Mouse (Mus musculus) MEL (cell line): ENCODE results near the gene Gm1113. TPM values are rescaled to one million over a fixed set of nuclear protein-coding genes. Genes with fewer than 3 reads are reported as not detected.

Experiments used
- DNase-seq: peaks from one replicate; pipeline ENCODE4 v3.0.0; 2011; ENCODE audit warnings: low read depth, low spot score
- H3K27ac ChIP-seq: 2 replicates; pipeline ENCODE4 v1.5.1; 2012; ENCODE audit warnings: low read depth, mild to moderate bottlenecking, control low read depth, low read length, moderate library complexity; ENCODE audit not compliant: control insufficient read depth
- H3K27me3 ChIP-seq, 2 experiments: fragments of 150-350 bp in 1 of 2; sonication (generic) in 1 of 2; 2 replicates each; pipeline ENCODE4 v1.6.1; 2012; ENCODE audit warnings: low read length in 2 of 2, mild to moderate bottlenecking in 2 of 2, improper control_type of control experiment in 1 of 2, moderate library complexity in 1 of 2; ENCODE audit not compliant: insufficient read depth in 2 of 2, control insufficient read depth in 1 of 2
- H3K36me3 ChIP-seq, 2 experiments: 2 replicates each; pipeline ENCODE4 v1.6.1; 2012 to 2014; ENCODE audit warnings: low read length in 2 of 2, improper control_type of control experiment in 1 of 2, inconsistent platforms in 1 of 2, mild to moderate bottlenecking in 1 of 2; ENCODE audit not compliant: insufficient read depth in 2 of 2, control insufficient read depth in 1 of 2
- H3K4me1 ChIP-seq, 2 experiments: fragments of 150-350 bp in 1 of 2; sonication (generic) in 1 of 2; 2 replicates each; pipeline ENCODE4 v1.6.1; 2012; ENCODE audit warnings: low read length in 2 of 2, improper control_type of control experiment in 1 of 2, mild to moderate bottlenecking in 1 of 2; ENCODE audit not compliant: insufficient read depth in 2 of 2, control insufficient read depth in 1 of 2
- H3K4me3 ChIP-seq, 2 experiments: fragments of 150-350 bp in 1 of 2; sonication (generic) in 1 of 2; 2 replicates each; pipeline ENCODE4 v1.5.1; 2012; ENCODE audit warnings: low read depth in 2 of 2, low read length in 2 of 2, mild to moderate bottlenecking in 2 of 2, moderate library complexity in 2 of 2, control low read depth in 1 of 2, improper control_type of control experiment in 1 of 2; ENCODE audit not compliant: control insufficient read depth in 1 of 2, insufficient read depth in 1 of 2
- H3K79me2 ChIP-seq: 2 replicates; pipeline ENCODE4 v1.6.1; 2012; ENCODE audit warnings: mild to moderate bottlenecking, low read length, moderate library complexity; ENCODE audit not compliant: control insufficient read depth, poor library complexity, insufficient read depth
- H3K9ac ChIP-seq: 2 replicates; pipeline ENCODE4 v1.6.1; 2012; ENCODE audit warnings: low read depth, mild to moderate bottlenecking, control low read depth, low read length, moderate library complexity; ENCODE audit not compliant: control insufficient read depth, poor library complexity, severe bottlenecking
- H3K9me3 ChIP-seq: fragments of 150-350 bp; sonication (generic); replicated peaks from 2 replicates; pipeline ENCODE4 v1.6.1; 2012; ENCODE audit warnings: mild to moderate bottlenecking, low read length, improper control_type of control experiment, moderate library complexity; ENCODE audit not compliant: insufficient read depth
- CHD1 ChIP-seq: IDR thresholded peaks from 2 replicates; pipeline ENCODE4 v1.6.1; 2012; ENCODE audit warnings: low read depth, mild to moderate bottlenecking, inconsistent platforms, low read length, improper control_type of control experiment
- EP300 ChIP-seq, 2 experiments: IDR thresholded peaks; 2 replicates each; pipeline ENCODE4 v1.6.1; 2011; ENCODE audit warnings: improper control_type of control experiment in 2 of 2, low read length in 2 of 2, low read depth in 1 of 2, mild to moderate bottlenecking in 1 of 2
- GABPA ChIP-seq: IDR thresholded peaks from 2 replicates; pipeline ENCODE4 v1.6.1; 2012; ENCODE audit warnings: low read depth, mild to moderate bottlenecking, inconsistent platforms, low read length, improper control_type of control experiment, moderate library complexity
- MXI1 ChIP-seq: IDR thresholded peaks from 2 replicates; pipeline ENCODE4 v1.6.1; 2011; ENCODE audit warnings: mild to moderate bottlenecking, low read depth, low read length, improper control_type of control experiment
- MYB ChIP-seq: IDR thresholded peaks from 2 replicates; pipeline ENCODE4 v1.6.1; 2011; ENCODE audit warnings: mild to moderate bottlenecking, low read depth, low read length, improper control_type of control experiment
- POLR2A ChIP-seq, 2 experiments: IDR thresholded peaks; 2 replicates each; pipeline ENCODE4 v1.6.1; 2011 to 2012; ENCODE audit warnings: low read length in 2 of 2, mild to moderate bottlenecking in 2 of 2, control low read depth in 1 of 2, improper control_type of control experiment in 1 of 2, low read depth in 1 of 2, moderate library complexity in 1 of 2; ENCODE audit not compliant: control insufficient read depth in 1 of 2, insufficient read depth in 1 of 2, poor library complexity in 1 of 2
- POLR2AphosphoS2 ChIP-seq: IDR thresholded peaks from 2 replicates; pipeline ENCODE4 v1.6.1; 2011; ENCODE audit warnings: low read length, improper control_type of control experiment
- RAD21 ChIP-seq: IDR thresholded peaks from 2 replicates; pipeline ENCODE4 v1.6.1; 2011; ENCODE audit warnings: mild to moderate bottlenecking, low read depth, low read length, improper control_type of control experiment
- TAL1 ChIP-seq: IDR thresholded peaks from 2 replicates; pipeline ENCODE4 v1.6.1; 2012; ENCODE audit warnings: mild to moderate bottlenecking, inconsistent platforms, low read length, moderate library complexity, mixed read lengths
- TCF12 ChIP-seq: IDR thresholded peaks from 2 replicates; pipeline ENCODE4 v1.6.1; 2014; ENCODE audit warnings: low read depth, mild to moderate bottlenecking, inconsistent platforms, low read length, improper control_type of control experiment, moderate library complexity
- UBTF ChIP-seq: IDR thresholded peaks from 2 replicates; pipeline ENCODE4 v1.6.1; 2012; ENCODE audit warnings: low read depth, mild to moderate bottlenecking, inconsistent platforms, low read length, improper control_type of control experiment, moderate library complexity, borderline replicate concordance; ENCODE audit not compliant: insufficient read depth
- USF1 ChIP-seq: IDR thresholded peaks from 2 replicates; pipeline ENCODE4 v1.6.1; 2014; ENCODE audit warnings: low read depth, mild to moderate bottlenecking, inconsistent platforms, low read length, improper control_type of control experiment, moderate library complexity
- USF2 ChIP-seq, 2 experiments: IDR thresholded peaks; 2 replicates each; pipeline ENCODE4 v1.6.1; 2011 to 2012; ENCODE audit warnings: improper control_type of control experiment in 2 of 2, low read length in 2 of 2, borderline replicate concordance in 1 of 2, inconsistent platforms in 1 of 2, low read depth in 1 of 2, mild to moderate bottlenecking in 1 of 2; ENCODE audit not compliant: insufficient read depth in 1 of 2
- ZKSCAN1 ChIP-seq: IDR thresholded peaks from 2 replicates; pipeline ENCODE4 v1.6.1; 2012; ENCODE audit warnings: low read depth, mild to moderate bottlenecking, inconsistent platforms, low read length, improper control_type of control experiment, moderate library complexity
- ZMIZ1 ChIP-seq: IDR thresholded peaks from 2 replicates; pipeline ENCODE4 v1.6.1; 2012; ENCODE audit warnings: low read depth, mild to moderate bottlenecking, inconsistent platforms, low read length, improper control_type of control experiment, moderate library complexity
- ZNF384 ChIP-seq: IDR thresholded peaks from 2 replicates; pipeline ENCODE4 v1.6.1; 2012; ENCODE audit warnings: low read depth, mild to moderate bottlenecking, inconsistent platforms, low read length, improper control_type of control experiment
- polyA plus RNA-seq, 2 experiments: library from polyadenylated mRNA; stranded (reverse) in 1 of 2; unstranded in 1 of 2; fragments of >175 nt in 1 of 2; fragments of >200 nt in 1 of 2; gene quantifications; 2 replicates each; pipeline versions ENCODE4 v1.2.1 to v1.2.4; 2012; ENCODE audit warnings: low replicate concordance in 2 of 2, low read depth in 1 of 2; ENCODE audit not compliant: insufficient read length in 2 of 2, insufficient read depth in 1 of 2, missing spikeins in 1 of 2
- total RNA-seq: library from RNA; depleted of rRNA; stranded (reverse); fragments of 300-350 nt; gene quantifications from 2 replicates; pipeline ENCODE4 v1.2.3, GENCODE M21; 2012; rRNA removed

Gm1113 gene
- total RNA-seq: not detected in 2 replicates
- not detected for polyA plus RNA-seq

GRCm38 (mm10) chr9:35518169-35518568, at the start of gene Gm1113:
TSS of gene Gm1113 (minus strand) at chr9:35518269.
- Histone ChIP-seq H3K9ac (no peak within 1 kb of the TSS), H3K79me2 (no peaks in the 10 kb centered on the region), H3K9me3 (no peaks in the 10 kb centered on the region), H3K27me3 (peaks cover 3 to 8% of the 10 kb centered on the region in 2 experiments; a peak in 3 of 4 replicates), H3K4me1 (no peaks in the 10 kb centered on the region), H3K36me3 (no peaks in the 10 kb centered on the region), H3K27ac (no peak within 1 kb of the TSS), H3K4me3 (no peak within 1 kb of the TSS)
- no peak for DNase-seq
- TF ChIP-seq POLR2A (IDR thresholded peaks at IDR 0.05; ENCODE audit: control insufficient read depth in 1 of 2, insufficient read depth in 1 of 2, low read depth in 1 of 2, low read length in 2 of 2, poor library complexity in 1 of 2) (no peak), CHD1 (no peak), POLR2AphosphoS2 (no peak), EP300 (IDR thresholded peaks at IDR 0.05; ENCODE audit: low read depth in 1 of 2, low read length in 2 of 2) (no peak), GABPA (no peak), TAL1 (no peak), TCF12 (no peak), ZNF384 (no peak), MYB (no peak), ZKSCAN1 (no peak), MXI1 (no peak), USF2 (IDR thresholded peaks at IDR 0.05; ENCODE audit: borderline replicate concordance in 1 of 2, insufficient read depth in 1 of 2, low read depth in 1 of 2, low read length in 2 of 2) (no peak)

- TF ChIP-seq ZNF384 (no peak), GABPA (no peak), UBTF (no peak), USF1 (peak; percentile 57; the same call in 1 of the 2 replicates), RAD21 (no peak), ZMIZ1 (peak; percentile 48; the same call in 1 of the 2 replicates)
- H3K27ac ChIP-seq: no peak overlapping the region
- H3K9me3 ChIP-seq: no peaks in the 10 kb centered on the region
- H3K27me3 ChIP-seq: no peaks in the 10 kb centered on the region
- H3K79me2 ChIP-seq: peaks cover 31% of the 10 kb centered on the region
- H3K4me3 ChIP-seq: no peak overlapping the region
- H3K4me1 ChIP-seq: peaks cover 0 to 10% of the 10 kb centered on the region in 2 experiments; a peak in 3 of 4 replicates
- H3K36me3 ChIP-seq: peaks cover 18 to 51% of the 10 kb centered on the region in 2 experiments
- no peak for DNase-seq
- H3K9ac ChIP-seq: no peak overlapping the region
Measured at GRCm38 (mm10) chr9:35564536-35565240, 46.6 kb upstream of the Gm1113 start.
